Mouse (Mus musculus) mouse embryonic stem cell (cell line): ENCODE data around the gene Lct.
"Not testable (repeated sequence)": the region's sequence is repeated elsewhere in the genome, so short reads cannot be mapped to it uniquely, and the experiment has no call there.

Source experiments
- in situ Hi-C, 2 experiments: fragments of 300-500 bp; cut with MboI; formaldehyde crosslinking; loops; 1 replicate in 1 of 2; 3 replicates in 1 of 2; pipeline ENCODE4 v1.14.3; 2019 to 2020; ENCODE audit warnings: low sequenced_read_pairs in 2 of 2, low pct_unique_long_range_greater_than_20kb in 1 of 2, mixed read lengths in 1 of 2; ENCODE audit not compliant: unreplicated experiment in 1 of 2

Gene Lct

DNA sequence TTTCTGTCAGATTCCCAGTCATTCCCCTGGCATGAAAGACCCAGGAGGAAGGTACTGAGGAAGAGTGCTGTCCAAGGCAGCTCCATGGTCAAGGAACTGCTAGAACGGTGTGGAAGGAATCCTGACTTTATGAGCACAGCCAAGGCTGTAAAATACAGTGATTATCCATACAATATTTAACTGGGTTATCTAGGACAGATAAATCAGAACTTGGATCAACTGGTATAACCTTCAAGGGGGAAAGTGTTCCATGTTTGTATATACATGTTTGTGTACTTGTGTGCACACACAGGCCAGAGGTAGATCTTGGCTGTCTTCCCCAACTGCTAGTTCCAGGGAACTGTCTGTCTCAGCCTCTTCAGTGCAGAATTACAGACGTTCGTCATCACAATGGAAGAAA, at the start of gene Lct:
TSS of gene Lct (minus strand) at position 101 of the 400 bp plus-strand sequence.
- in situ Hi-C loops, result no loop called here

- in situ Hi-C loops, result loop anchor here in 1 of 2 experiments (10.0 kb wide), 1 partner anchor 448 kb away; no protein-coding TSS in a partner anchor
Measured at GRCm38 (mm10) chr1:128376841-128377240, 48.7 kb upstream of the Lct start.

GRCm38 (mm10) chr1:128372143-128372860, 44.2 kb upstream of the Lct start:
- in situ Hi-C loops, result loop anchor here (10.0 to 25.0 kb wide), 2 partner anchors 452 to 465 kb away; no protein-coding TSS in a partner anchor

DNA sequence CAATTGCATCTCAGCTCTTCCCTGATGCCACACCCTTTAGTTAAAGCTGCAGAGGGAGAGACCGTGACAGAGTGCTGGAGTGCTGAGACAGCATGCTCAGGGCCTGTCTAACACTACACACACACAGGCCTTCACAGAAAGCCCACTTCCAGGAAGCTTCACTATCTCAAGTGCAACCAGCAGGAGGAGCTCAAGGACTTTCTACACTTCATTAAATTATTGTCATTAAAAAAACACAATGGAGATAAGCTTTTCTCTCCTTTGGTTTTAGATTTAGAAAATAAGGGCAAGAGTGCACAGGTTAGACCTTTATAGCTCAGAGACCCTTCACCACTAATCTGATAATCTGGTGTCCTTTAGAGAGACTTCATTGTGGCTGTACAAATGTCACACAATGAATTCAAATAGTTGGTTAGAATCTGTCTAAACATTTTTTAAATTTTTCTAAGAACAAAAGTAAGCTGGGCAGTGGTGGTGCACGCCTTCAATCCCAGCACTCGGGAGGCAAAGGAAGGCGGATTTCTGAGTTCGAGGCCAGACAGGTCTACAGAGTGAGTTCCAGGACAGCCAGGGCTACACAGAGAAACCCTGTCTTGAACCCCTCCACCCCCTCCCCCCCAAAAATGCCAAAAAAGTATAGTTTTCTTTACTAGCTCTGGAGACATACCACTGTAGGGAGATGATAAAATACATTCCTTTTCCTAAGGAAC, 40.8 kb upstream of the Lct start:
- in situ Hi-C loops, result loop anchor here in 1 of 2 experiments (25.0 kb wide), 1 partner anchor 468 kb away; no protein-coding TSS in a partner anchor

DNA sequence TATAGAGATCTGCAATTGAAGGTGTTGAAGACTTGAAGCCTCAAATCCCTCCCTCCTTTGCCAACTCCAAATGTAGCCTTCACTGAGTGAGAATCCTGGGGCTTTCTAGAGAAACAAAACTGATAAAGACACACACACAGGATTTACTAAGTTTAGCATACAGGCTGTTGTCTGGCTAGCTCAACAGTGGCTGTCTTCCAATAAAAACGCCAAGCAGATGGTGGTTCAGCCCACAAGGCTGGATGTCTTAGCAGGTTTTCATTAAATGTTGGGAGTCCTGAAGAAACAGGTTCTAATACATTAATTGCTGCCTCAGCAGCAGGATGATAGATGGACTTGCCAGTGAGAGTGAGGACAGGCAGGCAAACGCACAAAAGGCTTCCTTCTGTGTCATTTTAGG, 32.5 kb upstream of the Lct start:
- in situ Hi-C loops, result loop anchor here in 1 of 2 experiments (25.0 kb wide), 1 partner anchor 477 kb away; no protein-coding TSS in a partner anchor

GRCm38 (mm10) chr1:128359554-128360376, 31.6 kb upstream of the Lct start, which contains the start of gene Mcm6:
Mcm6 (minus strand) TSS chr1:128359664.
- in situ Hi-C loops, result loop anchor here in 1 of 2 experiments (25.0 kb wide), 1 partner anchor 478 kb away; no protein-coding TSS in a partner anchor

GRCm38 (mm10) chr1:128358916-128359553, 30.9 kb upstream of the Lct start:
- in situ Hi-C loops, result loop anchor here in 1 of 2 experiments (25.0 kb wide), 1 partner anchor 478 kb away; no protein-coding TSS in a partner anchor

DNA sequence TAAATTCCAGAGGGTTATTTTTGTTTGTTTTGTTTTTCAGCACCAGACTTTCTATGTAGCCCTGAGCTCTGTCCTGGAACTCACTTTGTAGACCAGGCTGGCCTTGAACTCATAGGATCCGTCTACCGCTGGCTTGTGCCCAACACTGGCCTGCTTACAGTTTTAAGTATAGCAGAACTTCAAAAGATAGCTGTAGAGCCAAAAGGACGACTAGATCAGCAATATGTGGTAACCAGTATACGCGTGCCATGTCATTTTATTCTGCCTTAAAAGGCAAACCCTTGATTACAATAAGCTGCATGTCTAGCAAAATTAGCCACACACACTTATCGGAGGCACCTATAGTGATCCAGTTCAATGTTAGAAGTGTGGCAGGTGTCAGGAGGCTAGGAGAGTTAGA, 30.2 kb upstream of the Lct start:
- in situ Hi-C loops, result loop anchor here in 1 of 2 experiments (25.0 kb wide), 1 partner anchor 479 kb away; no protein-coding TSS in a partner anchor

DNA sequence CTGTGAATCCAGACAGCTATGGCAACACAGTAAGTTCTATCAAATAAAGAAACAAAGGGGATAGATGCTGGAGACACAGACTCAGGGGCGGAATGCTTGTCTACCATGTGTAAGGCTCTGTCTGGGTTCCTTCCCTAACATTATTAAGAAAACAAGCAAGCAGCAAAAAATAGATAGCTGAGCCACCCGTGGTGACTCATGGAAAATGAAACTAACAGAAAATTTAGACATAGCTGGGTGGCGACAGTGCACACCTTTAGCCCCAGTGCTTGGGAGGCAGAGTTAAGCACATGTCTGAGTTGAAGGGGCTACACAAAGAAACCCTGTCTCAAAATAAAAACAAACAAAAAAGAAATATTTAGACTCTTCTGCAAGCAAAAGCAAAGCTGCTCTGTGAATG, 29.3 kb upstream of the Lct start:
- in situ Hi-C loops, result loop anchor here in 1 of 2 experiments (25.0 kb wide), 1 partner anchor 480 kb away; no protein-coding TSS in a partner anchor

DNA sequence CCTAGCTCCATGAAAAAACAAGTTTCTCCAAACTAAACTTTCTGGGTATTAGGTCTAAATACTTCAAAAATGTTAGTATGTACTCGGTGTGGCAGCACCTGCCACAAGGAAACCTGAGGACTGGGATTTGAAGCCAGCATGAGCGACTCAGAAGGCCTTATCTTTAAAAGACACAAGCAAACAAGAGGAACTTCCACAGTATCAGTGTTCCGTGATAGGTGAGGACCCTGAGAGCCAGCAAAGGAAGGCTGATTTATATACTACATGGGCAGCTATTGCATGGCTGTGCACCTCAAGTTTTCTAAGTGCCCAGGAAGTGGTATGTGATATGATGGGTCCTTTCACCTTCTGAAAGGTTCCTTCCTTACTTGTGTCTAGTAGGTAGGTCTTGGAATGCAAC, 25.0 kb upstream of the Lct start:
- in situ Hi-C loops, result loop anchor here in 1 of 2 experiments (25.0 kb wide), 1 partner anchor 484 kb away; no protein-coding TSS in a partner anchor

- in situ Hi-C loops, result no loop called here
Measured at GRCm38 (mm10) chr1:128344232-128344631, 16.1 kb upstream of the Lct start.

- in situ Hi-C loops, result no loop called here
Measured at GRCm38 (mm10) chr1:128337708-128338320, 9.7 kb upstream of the Lct start.

DNA sequence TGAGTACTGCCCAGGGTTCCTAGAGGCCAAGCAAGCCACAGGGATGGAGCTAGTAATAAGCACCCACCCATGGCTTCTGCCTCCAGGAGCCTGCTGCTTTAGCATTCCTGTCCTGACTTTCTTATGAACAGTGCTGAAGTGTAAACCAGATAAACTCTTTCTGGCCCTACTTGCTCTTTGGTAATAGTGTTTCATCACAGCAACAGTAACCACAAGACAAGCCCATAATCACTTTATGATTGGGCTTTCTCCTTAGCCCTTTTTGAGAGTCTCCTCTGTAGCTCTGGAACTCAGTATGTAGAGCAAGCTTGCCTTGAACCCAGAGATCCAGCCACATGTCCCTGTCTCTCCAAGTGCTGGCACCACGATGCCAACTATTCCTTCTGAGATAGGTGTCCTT, 2.2 kb upstream of the Lct start:
- in situ Hi-C loops, result no loop called here

GRCm38 (mm10) chr1:128327165-128327564, 953 bp downstream of the Lct start:
- in situ Hi-C loops, result no loop called here

GRCm38 (mm10) chr1:128324776-128325175, 3.3 kb downstream of the Lct start:
- in situ Hi-C loops, result no loop called here

DNA sequence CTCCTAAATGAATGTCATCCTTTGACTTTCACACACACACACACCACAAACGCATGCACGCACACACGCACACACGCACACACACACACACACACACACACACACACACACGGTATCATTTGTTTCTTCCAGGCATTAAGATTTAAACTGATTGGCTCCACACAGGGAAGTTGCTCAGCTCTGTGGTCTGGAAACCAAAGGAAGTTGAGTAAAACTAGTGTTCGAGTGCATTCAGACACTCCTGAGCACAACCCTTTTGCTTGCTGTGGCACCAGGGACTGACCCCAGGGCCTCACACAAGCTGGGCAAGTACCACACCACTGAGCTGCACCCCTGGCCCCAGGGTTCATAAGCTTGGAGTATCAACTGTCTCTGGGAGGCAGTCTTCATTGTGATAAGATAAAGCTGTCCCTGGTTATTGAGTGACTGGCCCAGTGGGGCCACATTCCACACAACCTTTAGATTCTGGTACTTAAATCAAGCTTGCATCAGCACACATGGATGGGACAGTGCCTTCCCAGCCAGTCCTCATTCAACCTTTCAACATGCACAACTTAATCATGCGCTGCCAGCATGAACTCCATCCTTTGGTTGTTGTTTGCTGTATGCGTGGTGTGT, 5.0 kb downstream of the Lct start:
- in situ Hi-C loops, result no loop called here

GRCm38 (mm10) chr1:128319266-128319665, 8.9 kb downstream of the Lct start:
- in situ Hi-C loops, result not testable (repeated sequence)
